Mouse (Mus musculus) brain, embryonic 14.5 days (tissue): ENCODE results near the gene Iqsec1.

ENCODE experiments used
- CTCF ChIP-seq: fragments of 200-500 bp; IDR thresholded peaks from 2 replicates; pipeline ENCODE4 v1.5.1; 2012; ENCODE audit warnings: inconsistent platforms, mild to moderate bottlenecking, moderate library complexity, borderline replicate concordance; ENCODE audit not compliant: insufficient read depth, insufficient read length; ENCODE audit errors: extremely low read depth
- POLR2A ChIP-seq: fragments of 200-500 bp; IDR thresholded peaks from 2 replicates; pipeline ENCODE4 v1.6.1; 2012; ENCODE audit warnings: mild to moderate bottlenecking, inconsistent platforms, borderline replicate concordance; ENCODE audit not compliant: poor library complexity, insufficient read depth, insufficient read length, severe bottlenecking; ENCODE audit errors: extremely low read depth

DNA sequence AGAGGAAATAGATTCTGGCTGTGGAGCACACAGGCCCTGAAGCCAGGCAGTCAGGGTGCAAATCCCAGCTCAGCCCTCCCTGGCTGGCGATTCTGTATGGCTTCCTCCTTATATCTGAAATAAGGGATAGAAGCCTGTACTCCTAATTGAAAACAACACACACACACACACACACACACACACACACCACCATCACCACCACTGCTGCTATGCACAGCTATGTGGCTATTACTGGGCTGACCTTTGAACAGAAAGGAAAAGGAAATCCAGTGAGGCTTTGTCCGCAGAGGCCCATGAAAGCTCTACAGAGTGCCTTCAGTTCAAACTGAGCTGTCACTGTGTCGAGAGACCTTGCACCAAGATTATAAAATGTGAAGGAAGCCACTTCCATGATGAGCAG, 276.4 kb downstream of the Iqsec1 start:
- TF ChIP-seq POLR2A (no peak), CTCF (no peak)
